Mouse (Mus musculus) myocyte (in vitro differentiated cells): ENCODE data around the gene Wfdc11.

ENCODE experiments used
- CEBPB ChIP-seq: IDR thresholded peaks from 2 replicates; pipeline ENCODE4 v1.6.1; 2011; ENCODE audit warnings: mild to moderate bottlenecking, moderate library complexity; ENCODE audit not compliant: poor library complexity, insufficient read depth, severe bottlenecking
- E2F4 ChIP-seq: IDR thresholded peaks from one replicate; pipeline ENCODE4 v1.6.1; 2011; ENCODE audit warnings: mild to moderate bottlenecking, control low read depth, moderate library complexity; ENCODE audit not compliant: insufficient read depth
- MAX ChIP-seq: IDR thresholded peaks from one replicate; pipeline ENCODE4 v1.6.1; 2011; ENCODE audit warnings: low read depth, mild to moderate bottlenecking, control low read depth
- MYOD1 ChIP-seq, 3 experiments: IDR thresholded peaks; one replicate each; pipeline ENCODE4 v1.6.1; 2011; ENCODE audit warnings: control low read depth in 2 of 3, low read depth in 2 of 3, mild to moderate bottlenecking in 2 of 3, moderate library complexity in 1 of 3; ENCODE audit not compliant: insufficient read length in 2 of 3, control insufficient read depth in 1 of 3
- MYOG ChIP-seq, 3 experiments: IDR thresholded peaks; one replicate each; pipeline ENCODE4 v1.6.1; 2011; ENCODE audit warnings: control low read depth in 2 of 3, low read depth in 2 of 3, mild to moderate bottlenecking in 2 of 3; ENCODE audit not compliant: insufficient read length in 2 of 3, control insufficient read depth in 1 of 3, insufficient read depth in 1 of 3
- POLR2A ChIP-seq: IDR thresholded peaks from one replicate; pipeline ENCODE4 v1.6.1; 2011; ENCODE audit warnings: low read depth, mild to moderate bottlenecking, control low read depth, moderate library complexity; ENCODE audit not compliant: insufficient read length
- POLR2AphosphoS2 ChIP-seq: IDR thresholded peaks from one replicate; pipeline ENCODE4 v1.6.1; 2011; ENCODE audit warnings: low read depth, control low read depth; ENCODE audit not compliant: insufficient read length
- REST ChIP-seq: IDR thresholded peaks from one replicate; pipeline ENCODE4 v1.6.1; 2011; ENCODE audit warnings: mild to moderate bottlenecking, control low read depth, moderate library complexity; ENCODE audit not compliant: insufficient read depth, insufficient read length
- SRF ChIP-seq: IDR thresholded peaks from one replicate; pipeline ENCODE4 v1.6.1; 2011; ENCODE audit warnings: low read depth; ENCODE audit not compliant: control insufficient read depth, insufficient read length
- TCF12 ChIP-seq: IDR thresholded peaks from one replicate; pipeline ENCODE4 v1.6.1; 2011; ENCODE audit warnings: mild to moderate bottlenecking, control low read depth; ENCODE audit not compliant: poor library complexity, insufficient read depth, severe bottlenecking
- TCF3 ChIP-seq: IDR thresholded peaks from one replicate; pipeline ENCODE4 v1.6.1; 2011; ENCODE audit warnings: low read depth, control low read depth; ENCODE audit not compliant: insufficient read length
- USF1 ChIP-seq: IDR thresholded peaks from one replicate; pipeline ENCODE4 v1.6.1; 2011; ENCODE audit warnings: low read depth, mild to moderate bottlenecking, control low read depth, moderate library complexity

DNA sequence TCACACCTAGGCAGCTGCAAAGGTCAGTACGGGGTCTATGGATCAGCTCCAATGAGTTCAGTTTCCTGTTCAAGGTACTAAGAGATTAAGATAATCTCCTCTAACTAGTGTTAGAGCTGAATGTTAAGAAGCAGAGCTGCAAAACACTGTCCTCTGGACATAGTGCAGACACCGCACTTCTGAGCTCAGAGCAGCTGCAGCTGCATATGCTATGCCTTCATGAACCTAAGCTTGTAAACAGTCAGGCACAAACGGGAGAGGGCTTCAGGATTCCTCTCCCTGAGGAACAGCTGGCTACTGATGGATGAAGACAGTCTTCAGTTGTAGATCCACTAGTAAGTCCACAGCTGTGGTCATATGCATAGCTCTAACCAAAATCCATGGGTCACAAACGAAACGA lies 27.1 kb upstream of the Wfdc11 start:
- TF ChIP-seq POLR2A, result no peak
- no peak for TF ChIP-seq USF1
- TF ChIP-seq MAX, result no peak
- TF ChIP-seq MYOD1 (IDR thresholded peaks at IDR 0.05; ENCODE audit: control insufficient read depth in 1 of 3, insufficient read length in 2 of 3, low read depth in 2 of 3), result no peak
- no peak for TF ChIP-seq TCF12
- TF ChIP-seq SRF, result no peak
- TF ChIP-seq REST, result no peak
- TF ChIP-seq POLR2AphosphoS2, result no peak
- TF ChIP-seq MYOG (IDR thresholded peaks at IDR 0.05; ENCODE audit: control insufficient read depth in 1 of 3, insufficient read depth in 1 of 3, insufficient read length in 2 of 3, low read depth in 2 of 3), result no peak
- TF ChIP-seq E2F4, result no peak
- no peak for TF ChIP-seq CEBPB
- TF ChIP-seq TCF3, result no peak
